24 mouse cellular contexts compared by ENCODE assay signal in the genomic region with DNA sequence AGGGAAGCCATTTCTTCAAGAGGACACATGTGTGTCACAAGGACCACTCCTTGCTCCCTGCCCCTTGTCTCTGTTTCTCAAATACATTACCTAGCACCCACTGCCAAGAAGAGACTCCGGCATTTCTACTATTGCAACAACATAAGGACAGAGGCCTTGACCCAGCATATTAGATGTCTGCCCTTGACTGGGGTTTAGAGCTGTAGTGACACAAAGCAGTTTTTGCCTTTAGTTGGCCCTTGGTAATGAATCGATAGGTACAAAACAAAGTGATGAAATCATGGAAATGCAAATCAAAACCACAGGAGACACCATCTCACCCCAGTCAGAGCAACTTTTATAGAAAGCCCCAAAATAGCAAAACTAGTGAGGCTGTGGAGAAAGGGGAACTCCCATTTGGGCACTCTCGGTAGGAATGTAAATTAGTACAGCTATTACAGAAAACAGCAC. TPM values are rescaled to one million over a fixed set of nuclear protein-coding genes. Genes with fewer than 3 reads are reported as not detected.
DNase-seq lines count a peak whose midpoint lies in the region; ATAC-seq and TF ChIP-seq lines count a peak whose summit lies in the region.
"Had no signal": no experiment of that assay in that cellular context is flagged by ENCODE, and none has a peak within 500 bp of the region (broad histone marks: within the 10 kb centered on the region; RNA-seq: fewer than 3 reads in every experiment).

No protein-coding gene starts in this region.

- no peaks in the 10 kb centered on the region for H3K4me1 ChIP-seq in lung, adult 2 months (ENCODE audit: control insufficient read depth, insufficient read depth, low read length)
- H3K4me1 ChIP-seq: embryonic facial prominence, embryonic 12.5 days; heart, embryonic 10.5 days; intestine, embryonic 15.5 days; limb, embryonic 12.5 days; midbrain, embryonic 10.5 days; stomach, embryonic 15.5 days had no signal

- ATAC-seq in CD4-positive, CD25-positive, alpha-beta regulatory T cell, adult 4 months = peak; percentile 90
- peak; percentile 68 for ATAC-seq in granulocyte monocyte progenitor cell, adult 5-6 weeks (replicated peaks; ENCODE audit: poor library complexity, severe bottlenecking)
- ATAC-seq: intestine, embryonic 15.5 days had no signal

- TF ChIP-seq CTCF in lung, adult 2 months (IDR thresholded peaks at IDR 0.05; ENCODE audit: insufficient read depth, low read length) = no peak

- TF ChIP-seq POLR2A in lung, adult 2 months (IDR thresholded peaks at IDR 0.05; ENCODE audit: borderline replicate concordance, extremely low read depth, low read depth, low read length) = no peak

- DNase-seq in lung, postnatal 25 days (ENCODE audit: low spot score) = peak; percentile 35
- no peak for DNase-seq in lung, adult 2 months
- peak; percentile 27 to 72 for DNase-seq in natural killer cell, adult 2 months (ENCODE audit: low spot score in 2 of 2)
- DNase-seq in adrenal gland, postnatal 14 days = no peak
- DNase-seq in neural tube, embryonic 10.5 days (ENCODE audit: extremely low spot score, low spot score) = no peak
- DNase-seq in heart, postnatal 25 days (ENCODE audit: low spot score) = no peak
- DNase-seq: adrenal gland, postnatal 25 days; cerebellum, adult 11 months; cerebellum, postnatal 25 days; gastrocnemius, postnatal 14 days; heart, postnatal 36 days; lung, embryonic 14.5 days had no signal

- no peak overlapping the region for H3K4me3 ChIP-seq in lung, adult 2 months (replicated peaks; ENCODE audit: extremely low read depth, low read depth, low read length)
- H3K4me3 ChIP-seq: embryonic facial prominence, embryonic 12.5 days; heart, embryonic 10.5 days; intestine, embryonic 15.5 days; limb, embryonic 12.5 days; midbrain, embryonic 10.5 days; stomach, embryonic 15.5 days had no signal

- intact Hi-C loops in heart, postnatal 25 days (cut with DNase I) = loop anchor here (5.0 kb wide), 1 partner anchor 100 kb away; no protein-coding TSS in a partner anchor

- WGBS in lung, adult 2 months = 62% methylated on average over 3 of the region's 3 CpGs

RNA-seq across cellular contexts. Expression of a gene that starts 9.6 kb away (rescaled TPM):
- 16.9 and 29.8 TPM in 2 replicates for polyA plus RNA-seq in lung, adult 2 months (2012; rRNA removed)
- polyA plus RNA-seq in CD4-positive, CD25-positive, alpha-beta regulatory T cell, adult 4 months (2017; shearing (Covaris generic)) = not detected
- total RNA-seq in granulocyte monocyte progenitor cell, adult 5-6 weeks (2014; fragmentation: Nextera tagmentation) = 15.7 and 47.5 TPM in 2 replicates
- 28.0 and 70.7 TPM in 2 replicates for total RNA-seq in granulocyte monocyte progenitor cell, adult 5-6 weeks (2017)
- 2.8 TPM in 1 of 2 replicates, not detected in the other for total RNA-seq in adrenal gland, postnatal 14 days (2021)
- total RNA-seq in heart, postnatal 25 days (2021) = not detected
- total RNA-seq: adrenal gland, postnatal 25 days; gastrocnemius, postnatal 14 days; heart, postnatal 36 days; layer of hippocampus, adult 8-10 months; left cerebral cortex, adult 8-10 months had no signal
- polyA plus RNA-seq: embryonic facial prominence, embryonic 12.5 days; heart, embryonic 10.5 days; intestine, embryonic 15.5 days; limb, embryonic 12.5 days; midbrain, embryonic 10.5 days; neural tube, embryonic 11.5 days had no signal

RNA-seq across cellular contexts. Expression of a gene that starts 16.4 kb away (rescaled TPM):
- polyA plus RNA-seq in lung, adult 2 months (2012; rRNA removed) = 15.8 and 16.8 TPM in 2 replicates
- 10 to 100 TPM; 34.2 to 44.9 TPM for polyA plus RNA-seq in CD4-positive, CD25-positive, alpha-beta regulatory T cell, adult 4 months (2017; shearing (Covaris generic))
- total RNA-seq in granulocyte monocyte progenitor cell, adult 5-6 weeks (2014; fragmentation: Nextera tagmentation) = 10.4 and 30.5 TPM in 2 replicates
- 8.9 and 17.8 TPM in 2 replicates for total RNA-seq in granulocyte monocyte progenitor cell, adult 5-6 weeks (2017)
- 12.5 and 15.5 TPM in 2 replicates for total RNA-seq in adrenal gland, postnatal 14 days (2021)
- total RNA-seq in heart, postnatal 25 days (2021) = 1 to 10 TPM; 5.3 to 5.9 TPM

RNA-seq across cellular contexts. Expression of a gene that starts 28.3 kb away (rescaled TPM):
- not detected in 2 replicates for polyA plus RNA-seq in lung, adult 2 months (2012; rRNA removed)
- polyA plus RNA-seq in CD4-positive, CD25-positive, alpha-beta regulatory T cell, adult 4 months (2017; shearing (Covaris generic)) = not detected
- total RNA-seq in granulocyte monocyte progenitor cell, adult 5-6 weeks (2014; fragmentation: Nextera tagmentation) = not detected in 2 replicates
- not detected in 2 replicates for total RNA-seq in granulocyte monocyte progenitor cell, adult 5-6 weeks (2017)
- total RNA-seq in adrenal gland, postnatal 14 days (2021) = not detected in 2 replicates
- not detected for total RNA-seq in heart, postnatal 25 days (2021)
- total RNA-seq: adrenal gland, postnatal 25 days; gastrocnemius, postnatal 14 days; heart, postnatal 36 days; layer of hippocampus, adult 8-10 months had no signal
- polyA plus RNA-seq: embryonic facial prominence, embryonic 12.5 days; heart, embryonic 10.5 days; kidney, embryonic 16.5 days; limb, embryonic 12.5 days; lung, embryonic 14.5 days; midbrain, embryonic 10.5 days; neural tube, embryonic 11.5 days had no signal

RNA-seq across cellular contexts. Expression of a gene that starts 33.3 kb away (rescaled TPM):
- 5.2 and 6.0 TPM in 2 replicates for polyA plus RNA-seq in lung, adult 2 months (2012; rRNA removed)
- polyA plus RNA-seq in CD4-positive, CD25-positive, alpha-beta regulatory T cell, adult 4 months (2017; shearing (Covaris generic)) = not detected
- 8.9 TPM in 1 of 2 replicates, not detected in the other for total RNA-seq in granulocyte monocyte progenitor cell, adult 5-6 weeks (2014; fragmentation: Nextera tagmentation)
- total RNA-seq in granulocyte monocyte progenitor cell, adult 5-6 weeks (2017) = 1.2 TPM in 1 of 2 replicates, not detected in the other
- total RNA-seq in adrenal gland, postnatal 14 days (2021) = 1.3 and 1.7 TPM in 2 replicates
- total RNA-seq in heart, postnatal 25 days (2021) = 1 to 10 TPM; 2.0 to 2.5 TPM
- polyA plus RNA-seq: embryonic facial prominence, embryonic 12.5 days; heart, embryonic 10.5 days; midbrain, embryonic 10.5 days; neural tube, embryonic 11.5 days had no signal

Comparison
In these comparisons a context has a peak if more than half of its experiments do, and no peak if none do; other contexts are left out.
1. DNase-seq: peak in lung, postnatal 25 days (single experiment) and natural killer cell, adult 2 months (2 of 2); none in lung, adult 2 months (single experiment), adrenal gland, postnatal 14 days (single experiment), neural tube, embryonic 10.5 days (single experiment) and heart, postnatal 25 days (single experiment).